Mouse (Mus musculus) embryonic fibroblast, embryonic 13.5 days (primary cell): ENCODE measurements around the gene Pde10a.

Experiments used
- CTCF ChIP-seq: IDR thresholded peaks from 2 replicates; pipeline ENCODE4 v1.5.1; 2011; ENCODE audit warnings: mild to moderate bottlenecking, control low read depth, low read length, moderate library complexity, borderline replicate concordance; ENCODE audit not compliant: insufficient read depth
- POLR2A ChIP-seq: IDR thresholded peaks from 2 replicates; pipeline ENCODE4 v1.6.1; 2011; ENCODE audit warnings: low read depth, mild to moderate bottlenecking, control low read depth, low read length, moderate library complexity

DNA sequence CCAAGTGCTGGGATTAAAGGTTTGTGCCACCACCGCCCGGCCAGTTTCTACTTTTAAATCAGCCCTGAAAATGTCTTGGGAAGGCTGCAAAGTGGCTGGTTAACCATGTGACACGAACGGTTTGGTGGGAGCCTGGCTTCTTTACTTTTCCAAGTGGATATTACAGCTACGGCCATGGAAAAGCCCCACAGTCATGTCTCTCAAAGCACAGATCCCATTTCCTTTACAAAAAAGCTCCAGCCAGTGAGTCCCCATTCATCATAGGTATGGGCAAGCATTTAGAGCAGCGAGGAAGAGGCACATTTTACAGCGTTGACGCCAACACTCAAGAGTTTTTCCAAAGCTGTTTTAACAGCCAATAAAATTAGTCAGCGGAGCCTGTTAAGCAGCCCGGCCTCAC lies 43.4 kb upstream of the Pde10a start:
- no peak for TF ChIP-seq POLR2A
- TF ChIP-seq CTCF = no peak
